Mouse (Mus musculus): ENCODE measurements around the gene Olfr282. TPM values are rescaled to one million over a fixed set of nuclear protein-coding genes. Genes with fewer than 3 reads are reported as not detected.
"Not testable (repeated sequence)": the region's sequence is repeated elsewhere in the genome, so short reads cannot be mapped to it uniquely, and the experiment has no call there.

The Olfr282 gene
- polyA plus RNA-seq (2012; rRNA removed) (not detected in 2 replicates), polyA plus RNA-seq (2014; fragmentation: Nextera tagmentation; extraction: Ambion mirVana) (not detected in 2 replicates)

DNA sequence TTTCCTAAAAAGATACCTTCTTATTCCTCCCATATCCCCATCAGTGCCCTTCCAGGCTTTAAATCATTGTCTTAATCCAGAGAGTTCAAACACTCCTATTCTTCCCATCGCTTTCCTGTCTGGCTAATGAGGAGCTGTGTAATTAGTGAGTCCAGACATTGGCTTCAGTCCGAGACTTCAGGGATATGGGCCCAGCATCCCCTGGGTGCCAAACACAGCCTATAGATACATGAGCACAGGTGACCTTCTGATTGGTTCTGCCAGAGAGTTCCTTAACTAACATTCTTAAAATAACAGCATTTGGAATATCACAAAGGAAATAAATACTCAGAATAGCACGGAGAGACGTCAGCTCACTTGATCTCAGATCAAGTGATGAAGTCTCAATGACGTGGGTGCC, at the start of gene Olfr282:
Gene Olfr282, plus strand, starts transcription at position 301 of the 400 bp plus-strand sequence.
- not testable (repeated sequence) for H3K9ac ChIP-seq (replicated peaks); H3K4me1 ChIP-seq (replicated peaks; ENCODE audit: control insufficient read depth in 2 of 2, insufficient read depth in 2 of 2, low read length in 1 of 2); H3K4me2 ChIP-seq (ENCODE audit: low read depth); ATAC-seq (ENCODE audit: insufficient read depth); H3K9me3 ChIP-seq (ENCODE audit: control insufficient read depth, low read length); DNase-seq (ENCODE audit: low read depth in 3 of 3, low spot score in 3 of 3); H3K27ac ChIP-seq; H3K27me3 ChIP-seq (ENCODE audit: control insufficient read depth, insufficient read depth, low read length); H3K4me3 ChIP-seq (ENCODE audit: insufficient read depth in 1 of 2, low read depth in 2 of 2, low read length in 2 of 2); H3K36me3 ChIP-seq (replicated peaks; ENCODE audit: control insufficient read depth, insufficient read depth, low read depth)
- 59% methylated on average over 5 of the region's 5 CpGs for WGBS (ENCODE audit: insufficient replicate concordance)

DNA sequence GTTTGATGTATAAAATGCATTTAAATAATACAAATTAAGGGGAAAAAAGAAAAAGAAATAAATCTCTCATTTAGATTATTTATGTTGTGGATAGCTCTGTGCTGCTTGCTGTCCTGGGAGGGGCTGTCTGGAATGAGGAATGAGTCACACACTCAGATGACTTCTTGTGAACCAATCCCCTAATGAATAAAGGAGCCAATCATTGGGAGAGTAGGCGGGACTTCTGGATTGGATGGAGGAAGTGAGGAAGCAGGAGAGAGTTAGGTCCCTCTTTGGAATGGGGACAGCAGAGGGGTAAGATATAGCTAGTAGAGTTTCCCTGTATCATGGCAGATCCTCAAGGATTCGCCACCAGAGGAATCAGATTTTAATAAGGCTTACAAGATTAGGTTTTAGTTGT, 43.4 kb upstream of the Olfr282 start:
- TF ChIP-seq CTCF (IDR thresholded peaks at IDR 0.05; ENCODE audit: low read depth) = no peak
- ATAC-seq (ENCODE audit: insufficient read depth) (no peak), DNase-seq (ENCODE audit: low read depth in 3 of 3, low spot score in 3 of 3) (no peak)
- H3K36me3 ChIP-seq (replicated peaks; ENCODE audit: control insufficient read depth, insufficient read depth, low read depth) = no peaks in the 10 kb centered on the region
- H3K9me3 ChIP-seq (ENCODE audit: control insufficient read depth, low read length) = no peaks in the 10 kb centered on the region
- no peak overlapping the region for H3K27ac ChIP-seq
- WGBS (ENCODE audit: insufficient replicate concordance) = 41% methylated on average over 2 of the region's 2 CpGs
- H3K4me3 ChIP-seq (ENCODE audit: insufficient read depth in 1 of 2, low read depth in 2 of 2, low read length in 2 of 2) = no peak overlapping the region
- H3K9ac ChIP-seq (replicated peaks) = no peak overlapping the region
- H3K27me3 ChIP-seq (ENCODE audit: control insufficient read depth, insufficient read depth, low read length) = no peaks in the 10 kb centered on the region
- no peaks in the 10 kb centered on the region for H3K4me1 ChIP-seq (replicated peaks; ENCODE audit: control insufficient read depth in 2 of 2, insufficient read depth in 2 of 2, low read length in 1 of 2)
- no peak overlapping the region for H3K4me2 ChIP-seq (ENCODE audit: low read depth)

DNA sequence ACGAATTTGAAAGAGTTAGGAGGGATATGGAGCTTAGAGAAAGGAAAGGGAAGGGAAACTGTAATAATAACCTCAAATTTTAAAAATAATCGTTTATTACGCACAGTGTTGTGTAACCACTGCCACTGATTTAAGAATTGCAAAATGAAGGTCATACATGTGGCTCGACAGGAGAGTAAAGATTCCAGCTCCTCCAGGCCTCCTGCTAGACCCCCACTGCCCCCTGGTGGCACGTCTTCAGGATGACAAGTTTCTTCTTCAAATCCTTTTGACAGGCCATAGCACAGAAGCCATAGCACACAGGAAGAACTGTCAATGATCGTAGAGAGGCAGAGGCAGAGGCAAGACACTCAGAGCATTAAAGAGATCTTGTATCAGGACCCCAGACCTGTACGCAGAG, 41.2 kb upstream of the Olfr282 start:
- ATAC-seq (ENCODE audit: insufficient read depth) = no peak

DNA sequence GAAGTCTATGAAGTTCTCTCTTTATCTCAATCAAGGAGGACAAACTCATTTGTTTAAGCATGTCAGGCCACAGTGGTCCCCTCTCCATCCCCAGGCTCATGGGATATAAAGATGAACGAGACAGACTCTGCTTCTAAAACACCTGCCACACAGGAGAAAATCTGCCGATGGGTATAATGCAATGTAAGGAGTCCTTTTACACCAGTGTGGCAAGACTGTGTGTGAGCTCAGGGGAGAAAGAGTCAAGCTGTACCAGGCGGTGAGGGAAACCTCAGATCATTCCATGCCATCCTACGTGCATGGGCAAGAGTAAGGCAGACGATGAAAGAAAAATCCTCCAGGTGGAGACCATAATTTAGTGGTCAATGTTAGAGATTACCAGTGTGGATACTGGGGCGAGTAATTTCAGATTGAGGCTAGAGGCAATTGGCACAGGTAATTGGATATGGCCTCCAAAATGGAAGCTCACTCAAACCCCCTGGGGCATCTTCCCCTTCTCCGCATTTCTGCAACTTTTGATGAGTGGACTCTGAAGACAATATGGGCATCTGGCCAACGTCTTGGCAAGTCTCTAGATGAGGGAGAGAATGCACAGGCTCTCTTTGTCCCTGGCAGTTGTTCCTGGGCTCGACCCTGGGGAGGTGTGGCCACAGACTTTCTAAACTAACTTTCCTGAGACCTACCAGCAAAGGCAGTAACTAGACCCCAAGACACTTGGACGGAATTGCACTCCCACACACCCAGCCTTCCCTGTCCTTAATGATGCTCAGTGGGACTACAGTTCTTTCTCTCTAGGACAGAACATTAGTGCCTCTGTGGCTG, 39.7 kb upstream of the Olfr282 start:
- DNase-seq (ENCODE audit: low read depth in 3 of 3, low spot score in 3 of 3) (no peak), ATAC-seq (ENCODE audit: insufficient read depth) (no peak)
- TF ChIP-seq CTCF (IDR thresholded peaks at IDR 0.05; ENCODE audit: low read depth) (no peak), EP300 (IDR thresholded peaks at IDR 0.05; ENCODE audit: low read depth) (no peak)
- no peaks in the 10 kb centered on the region for H3K9me3 ChIP-seq (ENCODE audit: control insufficient read depth, low read length)
- H3K9ac ChIP-seq (replicated peaks) = no peak overlapping the region
- 58% methylated on average over 10 of the region's 10 CpGs for WGBS (ENCODE audit: insufficient replicate concordance)
- H3K36me3 ChIP-seq (replicated peaks; ENCODE audit: control insufficient read depth, insufficient read depth, low read depth) = no peaks in the 10 kb centered on the region
- no peak overlapping the region for H3K4me2 ChIP-seq (ENCODE audit: low read depth)
- H3K27ac ChIP-seq = no peak overlapping the region
- no peaks in the 10 kb centered on the region for H3K27me3 ChIP-seq (ENCODE audit: control insufficient read depth, insufficient read depth, low read length)
- no peaks in the 10 kb centered on the region for H3K4me1 ChIP-seq (replicated peaks; ENCODE audit: control insufficient read depth in 2 of 2, insufficient read depth in 2 of 2, low read length in 1 of 2)
- no peak overlapping the region for H3K4me3 ChIP-seq (ENCODE audit: insufficient read depth in 1 of 2, low read depth in 2 of 2, low read length in 2 of 2)

More for the DNA sequence above, 41.2 kb upstream of the Olfr282 start:
- no peaks in the 10 kb centered on the region for H3K4me1 ChIP-seq (replicated peaks; ENCODE audit: control insufficient read depth in 2 of 2, insufficient read depth in 2 of 2, low read length in 1 of 2)
- WGBS (ENCODE audit: insufficient replicate concordance) = 15% methylated on average over 7 of the region's 7 CpGs
- H3K27ac ChIP-seq = no peak overlapping the region
- no peak overlapping the region for H3K4me2 ChIP-seq (ENCODE audit: low read depth)
- H3K4me3 ChIP-seq (ENCODE audit: insufficient read depth in 1 of 2, low read depth in 2 of 2, low read length in 2 of 2) = no peak overlapping the region
- TF ChIP-seq CTCF (IDR thresholded peaks at IDR 0.05; ENCODE audit: low read depth) (peak; percentile 79), EP300 (IDR thresholded peaks at IDR 0.05; ENCODE audit: low read depth) (no peak)
- no peaks in the 10 kb centered on the region for H3K36me3 ChIP-seq (replicated peaks; ENCODE audit: control insufficient read depth, insufficient read depth, low read depth)
- no peak overlapping the region for H3K9ac ChIP-seq (replicated peaks)
- no peaks in the 10 kb centered on the region for H3K9me3 ChIP-seq (ENCODE audit: control insufficient read depth, low read length)
- DNase-seq (ENCODE audit: low read depth in 3 of 3, low spot score in 3 of 3) = peak in 1 of 3 experiments; percentile 3
- H3K27me3 ChIP-seq (ENCODE audit: control insufficient read depth, insufficient read depth, low read length) = no peaks in the 10 kb centered on the region

DNA sequence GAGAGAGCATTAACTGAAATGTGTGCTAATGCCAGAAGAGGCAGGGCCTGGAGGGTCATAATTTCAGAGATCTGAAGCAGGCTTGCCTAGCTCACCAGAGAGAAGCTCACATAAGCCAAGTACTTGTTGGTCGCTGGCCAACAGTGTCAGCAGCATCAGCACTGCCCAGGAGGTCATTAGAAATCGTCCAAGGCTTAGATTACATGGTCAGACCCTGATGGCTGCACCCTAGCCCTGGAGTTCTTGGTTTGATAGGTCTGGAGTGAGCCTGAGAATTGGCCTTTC, 39.2 kb upstream of the Olfr282 start:
- Histone ChIP-seq H3K4me1 (replicated peaks; ENCODE audit: control insufficient read depth in 2 of 2, insufficient read depth in 2 of 2, low read length in 1 of 2) (no peaks in the 10 kb centered on the region), H3K9ac (replicated peaks) (no peak overlapping the region), H3K27ac (no peak overlapping the region), H3K9me3 (ENCODE audit: control insufficient read depth, low read length) (no peaks in the 10 kb centered on the region), H3K4me2 (ENCODE audit: low read depth) (no peak overlapping the region), H3K36me3 (replicated peaks; ENCODE audit: control insufficient read depth, insufficient read depth, low read depth) (no peaks in the 10 kb centered on the region), H3K4me3 (ENCODE audit: insufficient read depth in 1 of 2, low read depth in 2 of 2, low read length in 2 of 2) (no peak overlapping the region), H3K27me3 (ENCODE audit: control insufficient read depth, insufficient read depth, low read length) (no peaks in the 10 kb centered on the region)
- 26% methylated on average over 2 of the region's 2 CpGs for WGBS (ENCODE audit: insufficient replicate concordance)
- TF ChIP-seq CTCF (IDR thresholded peaks at IDR 0.05; ENCODE audit: low read depth) (no peak), EP300 (IDR thresholded peaks at IDR 0.05; ENCODE audit: low read depth) (no peak)
- ATAC-seq (ENCODE audit: insufficient read depth) = no peak
- DNase-seq (ENCODE audit: low read depth in 3 of 3, low spot score in 3 of 3) = no peak

Measured in liver, embryonic 14.5 days (tissue).